Mouse (Mus musculus) G1E (cell line): ENCODE measurements around the gene Col13a1.

Experiments used
- CTCF ChIP-seq: IDR thresholded peaks from 2 replicates; pipeline ENCODE4 v1.5.1; 2012; ENCODE audit warnings: low read depth, low read length, inconsistent platforms, mixed read lengths
- GATA1 ChIP-seq: IDR thresholded peaks from 2 replicates; pipeline ENCODE4 v1.6.1; 2012; ENCODE audit warnings: borderline replicate concordance, low read length, inconsistent platforms, mixed read lengths
- GATA2 ChIP-seq: IDR thresholded peaks from 2 replicates; pipeline ENCODE4 v1.6.1; 2012; ENCODE audit warnings: low read depth, low read length, inconsistent platforms, borderline replicate concordance
- POLR2AphosphoS5 ChIP-seq: IDR thresholded peaks from 2 replicates; pipeline ENCODE4 v1.6.1; 2012; ENCODE audit warnings: low read depth, low read length, inconsistent platforms; ENCODE audit not compliant: insufficient replicate concordance
- TAL1 ChIP-seq: conservative IDR thresholded peaks from 2 replicates; pipeline ENCODE4 v1.6.1; 2012; ENCODE audit warnings: low read depth, low read length, inconsistent platforms, mixed read lengths

DNA sequence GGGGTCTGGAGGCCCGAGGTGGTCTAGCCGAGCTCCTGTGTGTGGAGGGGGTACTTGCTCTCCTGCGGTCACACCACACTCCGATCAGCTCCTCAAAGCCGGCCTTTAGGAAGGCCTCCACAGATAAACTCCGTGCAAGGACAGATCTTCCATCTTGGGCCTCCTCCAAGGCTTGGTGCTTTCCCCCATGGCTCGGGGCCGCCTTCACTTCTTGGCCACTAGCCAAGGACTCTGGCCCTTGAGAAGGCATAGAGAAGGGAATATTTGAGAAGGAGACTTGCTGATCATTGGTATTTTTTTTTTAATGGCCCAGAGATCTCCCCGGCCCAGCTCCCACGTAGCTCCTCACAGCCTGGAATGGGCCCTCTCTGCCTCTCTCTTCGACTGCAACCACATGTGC is 146.2 kb downstream of the Col13a1 start:
- TF ChIP-seq CTCF (no peak), TAL1 (no peak), POLR2AphosphoS5 (no peak), GATA2 (no peak), GATA1 (no peak)
